Mouse (Mus musculus) spleen, adult 2 months (tissue): Measurements from ENCODE around the gene Milr1.
"Not testable (repeated sequence)": the region's sequence is repeated elsewhere in the genome, so short reads cannot be mapped to it uniquely, and the experiment has no call there.

Experiments
- CTCF ChIP-seq: fragments of 200-500 bp; IDR thresholded peaks from 2 replicates; pipeline ENCODE4 v1.5.1; 2011; ENCODE audit warnings: mild to moderate bottlenecking, inconsistent platforms; ENCODE audit not compliant: insufficient read depth, insufficient read length, insufficient replicate concordance; ENCODE audit errors: extremely low read depth
- POLR2A ChIP-seq: fragments of 200-500 bp; IDR thresholded peaks from 2 replicates; pipeline ENCODE4 v1.6.1; 2011; ENCODE audit warnings: low read depth, low read length, inconsistent platforms

- TF ChIP-seq POLR2A, CTCF: not testable (repeated sequence)
Measured at GRCm38 (mm10) chr11:106782271-106782670, 31.2 kb downstream of the Milr1 start.
